Mouse (Mus musculus): ENCODE measurements at regions not wholly inside any gene's neighbourhood (a gene's known extent, or its start where the extent isn't known, plus 50 kb on each side); places are given as distances from the start of the nearest gene placed in this dataset.

GRCm38 (mm10) chr16:78631797-78632196, 55.3 kb upstream of the D16Ertd472e start:
- DNase-seq: no peak

GRCm38 (mm10) chr16:78626803-78627202, 50.3 kb upstream of the D16Ertd472e start:
- DNase-seq: no peak
